Mouse (Mus musculus) lung, adult 2 months (tissue): ENCODE measurements at regions not wholly inside any gene's neighbourhood (a gene's known extent, or its start where the extent isn't known, plus 50 kb on each side); places are given as distances from the start of the nearest gene placed in this dataset.

Experiments
- DNase-seq: peaks from one replicate; pipeline ENCODE4 v3.0.0; 2022
- H3K4me1 ChIP-seq: fragments of 200-500 bp; 2 replicates; pipeline ENCODE4 v1.6.1; 2011; ENCODE audit warnings: low read length; ENCODE audit not compliant: control insufficient read depth, insufficient read depth
- H3K4me3 ChIP-seq: fragments of 200-500 bp; replicated peaks from 2 replicates; pipeline ENCODE3; 2011; ENCODE audit warnings: low read depth, mild to moderate bottlenecking, control low read depth, low read length; ENCODE audit errors: extremely low read depth
- CTCF ChIP-seq: fragments of 200-500 bp; IDR thresholded peaks from 2 replicates; pipeline ENCODE4 v1.5.1; 2011; ENCODE audit warnings: mild to moderate bottlenecking, low read length, control low read depth; ENCODE audit not compliant: insufficient read depth
- POLR2A ChIP-seq: fragments of 200-500 bp; IDR thresholded peaks from 2 replicates; pipeline ENCODE4 v1.6.1; 2011; ENCODE audit warnings: low read depth, mild to moderate bottlenecking, control low read depth, low read length, borderline replicate concordance; ENCODE audit errors: extremely low read depth
- WGBS: fragments of 180-500 bp; shearing (Covaris S2); methylation state at CpG from one replicate; pipeline ENCODE4 v1.1.7; 2018; 5-methylcytosine and 5-hydroxymethylcytosine counted together

GRCm38 (mm10) chr12:15586706-15587442, 229.8 kb downstream of the Trib2 start:
- Histone ChIP-seq H3K4me1 (no peaks in the 10 kb centered on the region), H3K4me3 (no peak overlapping the region)
- DNase-seq: no peak
- WGBS: 72% methylated on average over 4 of the region's 4 CpGs
- TF ChIP-seq POLR2A (no peak), CTCF (no peak)

GRCm38 (mm10) chr12:15585845-15586244, 230.9 kb downstream of the Trib2 start:
- no peak for DNase-seq
- 71% methylated on average over 1 of the region's 1 CpGs for WGBS
- TF ChIP-seq CTCF (no peak), POLR2A (no peak)
- Histone ChIP-seq H3K4me3 (no peak overlapping the region), H3K4me1 (no peaks in the 10 kb centered on the region)

- TF ChIP-seq POLR2A (no peak), CTCF (no peak)
- Histone ChIP-seq H3K4me1 (no peaks in the 10 kb centered on the region), H3K4me3 (no peak overlapping the region)
- WGBS: 90% methylated on average over 4 of the region's 4 CpGs
- DNase-seq: no peak
Observed at GRCm38 (mm10) chr12:15584721-15585120, 232.0 kb downstream of the Trib2 start.

- Histone ChIP-seq H3K4me3 (no peak overlapping the region), H3K4me1 (no peaks in the 10 kb centered on the region)
- DNase-seq: no peak
- 71% methylated on average over 4 of the region's 4 CpGs for WGBS
- TF ChIP-seq POLR2A: no peak
- TF ChIP-seq CTCF: no peak
Observed at GRCm38 (mm10) chr12:15566785-15567109, 250.0 kb downstream of the Trib2 start.

GRCm38 (mm10) chr12:15565941-15566784, 250.6 kb downstream of the Trib2 start:
- Histone ChIP-seq H3K4me3 (no peak overlapping the region), H3K4me1 (no peaks in the 10 kb centered on the region)
- TF ChIP-seq CTCF: no peak
- TF ChIP-seq POLR2A: no peak
- WGBS: 36% methylated on average over 3 of the region's 3 CpGs
- no peak for DNase-seq

DNA sequence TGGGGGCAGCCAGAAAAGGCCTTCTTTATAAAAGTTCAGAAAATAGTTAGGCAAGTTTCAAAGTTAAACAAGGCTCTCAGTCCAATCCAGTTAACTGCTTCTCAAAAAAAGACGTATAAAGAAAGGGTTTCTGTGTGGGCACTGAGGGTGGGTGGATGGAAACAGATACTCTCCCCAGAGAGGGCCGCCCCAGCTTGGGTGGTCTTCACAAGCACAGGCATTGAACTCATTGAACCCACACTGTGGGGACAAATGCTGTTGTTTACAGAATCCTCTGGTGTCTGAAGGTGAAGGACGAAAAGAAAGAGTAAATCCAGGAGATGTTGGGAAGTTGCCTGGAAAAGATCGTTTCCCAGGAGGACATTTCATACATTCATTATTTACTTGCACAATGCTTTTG, 253.9 kb downstream of the Trib2 start:
- H3K4me3 ChIP-seq: no peak overlapping the region
- no peak for TF ChIP-seq CTCF
- TF ChIP-seq POLR2A: no peak
- no peak for DNase-seq
- 64% methylated on average over 4 of the region's 4 CpGs for WGBS
- no peaks in the 10 kb centered on the region for H3K4me1 ChIP-seq

DNA sequence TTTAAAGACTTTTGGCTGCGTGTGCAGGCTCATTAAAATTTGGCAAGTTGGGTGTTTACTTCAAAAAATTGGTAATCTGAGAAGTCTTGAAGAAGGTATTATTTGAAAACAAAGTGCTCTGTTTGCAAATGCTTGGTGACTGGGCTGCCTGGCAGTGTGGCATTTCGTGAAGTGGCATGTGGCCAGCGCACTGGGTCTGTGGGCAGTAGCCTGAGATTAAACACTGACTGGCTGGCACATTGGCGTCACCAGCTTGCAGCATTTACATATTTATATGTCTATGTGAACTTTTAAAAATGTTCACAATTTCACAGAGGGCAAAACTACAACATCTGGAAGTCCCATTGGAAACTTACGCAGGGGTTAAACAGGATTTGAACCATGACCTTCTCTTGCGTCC, 261.3 kb downstream of the Trib2 start:
- peaks cover 4% of the 10 kb centered on the region for H3K4me1 ChIP-seq
- TF ChIP-seq CTCF (no peak), POLR2A (no peak)
- WGBS: 77% methylated on average over 6 of the region's 6 CpGs
- no peak for DNase-seq
- no peak overlapping the region for H3K4me3 ChIP-seq

DNA sequence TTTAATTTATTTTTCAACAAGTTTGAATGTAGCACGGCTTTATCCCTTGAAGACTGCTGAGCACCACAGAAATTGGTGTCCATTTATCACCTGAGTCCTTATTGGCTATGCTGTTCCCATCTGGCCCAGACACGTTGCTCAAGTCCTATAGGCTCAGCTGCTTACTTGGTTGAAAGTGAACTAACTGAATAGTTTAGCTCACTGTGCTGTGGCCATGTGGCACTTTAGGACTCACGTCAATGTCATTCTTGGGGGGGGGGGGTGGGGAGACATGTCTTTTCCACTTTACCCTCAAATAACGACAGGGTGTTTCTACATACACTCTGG, 263.1 kb downstream of the Trib2 start:
- Histone ChIP-seq H3K4me3 (no peak overlapping the region), H3K4me1 (peaks cover 4% of the 10 kb centered on the region)
- TF ChIP-seq POLR2A (no peak), CTCF (no peak)
- DNase-seq: no peak
- WGBS: 78% methylated on average over 4 of the region's 4 CpGs

DNA sequence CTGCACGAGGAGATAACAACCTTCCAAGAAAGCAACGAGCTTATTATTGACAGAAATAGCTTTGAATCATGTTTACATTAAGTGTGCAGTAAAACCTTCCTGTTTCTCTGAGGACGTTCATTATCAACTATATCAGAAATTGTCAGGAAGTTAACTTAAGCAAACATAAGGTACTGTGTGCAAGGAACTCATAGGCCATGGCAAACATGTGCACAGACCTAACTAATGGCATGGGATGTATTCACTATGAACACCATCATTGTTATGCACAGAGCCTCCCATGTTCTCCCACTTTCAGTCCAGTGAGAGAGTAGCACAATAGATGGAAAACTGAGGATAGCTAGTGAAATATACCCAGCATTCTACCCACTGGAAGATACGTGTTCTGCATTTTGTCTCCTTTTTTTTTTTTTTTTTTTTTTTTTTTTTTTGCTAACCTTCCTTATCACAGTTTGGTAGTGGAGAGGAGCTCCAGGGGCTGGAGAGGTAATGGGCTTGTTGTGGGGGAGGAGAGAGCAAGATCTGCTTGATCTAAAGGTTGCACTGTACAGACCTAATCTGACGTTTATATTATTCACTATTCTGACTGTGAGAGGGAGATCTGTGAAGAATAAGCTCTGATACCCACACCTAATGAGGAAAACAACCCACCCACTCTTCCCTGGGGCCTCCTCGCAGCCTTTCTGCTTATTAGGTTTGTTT, 263.6 kb downstream of the Trib2 start:
- peaks cover 4% of the 10 kb centered on the region for H3K4me1 ChIP-seq
- 38% methylated on average over 6 of the region's 6 CpGs for whole genome bisulfite sequencing
- TF ChIP-seq POLR2A (no peak), CTCF (no peak)
- DNase-seq: no peak
- H3K4me3 ChIP-seq: no peak overlapping the region
